Mouse (Mus musculus) heart, embryonic 15.5 days (tissue): Measurements from ENCODE around the gene Gnat2. TPM values are rescaled to one million over a fixed set of nuclear protein-coding genes. Genes with fewer than 3 reads are reported as not detected.

ENCODE experiments used
- ATAC-seq: fragments of 200-750 bp; cut with Nextera tagmentation; replicated peaks from 2 replicates; pipeline ENCODE4 v1.8.0; 2017; ENCODE audit warnings: low read depth, moderate TSS enrichment; ENCODE audit not compliant: insufficient number of reproducible peaks, insufficient read depth, low FRiP score
- H3K27ac ChIP-seq: fragments of 300-500 bp; sonication (generic); 2 replicates; pipeline ENCODE4 v1.5.1; 2015; ENCODE audit warnings: mild to moderate bottlenecking, inconsistent platforms
- H3K27me3 ChIP-seq: fragments of 300-500 bp; sonication (generic); 2 replicates; pipeline ENCODE4 v1.6.1; 2015; ENCODE audit warnings: inconsistent platforms
- H3K36me3 ChIP-seq: fragments of 300-500 bp; sonication (generic); 2 replicates; pipeline ENCODE4 v1.6.1; 2015; ENCODE audit warnings: mild to moderate bottlenecking, inconsistent platforms
- H3K4me1 ChIP-seq: fragments of 300-500 bp; sonication (generic); replicated peaks from 2 replicates; pipeline ENCODE4 v1.6.1; 2015; ENCODE audit warnings: inconsistent platforms
- H3K4me2 ChIP-seq: fragments of 300-500 bp; sonication (generic); 2 replicates; pipeline ENCODE4 v1.6.1; 2015; ENCODE audit warnings: inconsistent platforms, mild to moderate bottlenecking, moderate library complexity
- H3K4me3 ChIP-seq: fragments of 300-500 bp; sonication (generic); 2 replicates; pipeline ENCODE4 v1.5.1; 2015; ENCODE audit warnings: mild to moderate bottlenecking, inconsistent platforms
- H3K9ac ChIP-seq: fragments of 300-500 bp; sonication (generic); 2 replicates; pipeline ENCODE4 v1.6.1; 2015; ENCODE audit warnings: mild to moderate bottlenecking, inconsistent platforms
- H3K9me3 ChIP-seq: fragments of 300-500 bp; sonication (generic); replicated peaks from 2 replicates; pipeline ENCODE4 v1.6.1; 2016; ENCODE audit warnings: inconsistent platforms
- WGBS: fragments of 180-500 bp; shearing (Covaris S2); methylation state at CpG from one replicate; pipeline ENCODE4 v1.1.7; 2015; ENCODE audit warnings: mixed read lengths; 5-methylcytosine and 5-hydroxymethylcytosine counted together
- polyA plus RNA-seq: library from polyadenylated mRNA; unstranded; fragments of >200 nt; fragmentation: Nextera tagmentation; extraction: Ambion mirVana; gene quantifications from 2 replicates; pipeline ENCODE4 v1.2.1, GENCODE M21; 2015

Gnat2 gene
- polyA plus RNA-seq, 1 experiment from 2014 or later, result 0.74 TPM

DNA sequence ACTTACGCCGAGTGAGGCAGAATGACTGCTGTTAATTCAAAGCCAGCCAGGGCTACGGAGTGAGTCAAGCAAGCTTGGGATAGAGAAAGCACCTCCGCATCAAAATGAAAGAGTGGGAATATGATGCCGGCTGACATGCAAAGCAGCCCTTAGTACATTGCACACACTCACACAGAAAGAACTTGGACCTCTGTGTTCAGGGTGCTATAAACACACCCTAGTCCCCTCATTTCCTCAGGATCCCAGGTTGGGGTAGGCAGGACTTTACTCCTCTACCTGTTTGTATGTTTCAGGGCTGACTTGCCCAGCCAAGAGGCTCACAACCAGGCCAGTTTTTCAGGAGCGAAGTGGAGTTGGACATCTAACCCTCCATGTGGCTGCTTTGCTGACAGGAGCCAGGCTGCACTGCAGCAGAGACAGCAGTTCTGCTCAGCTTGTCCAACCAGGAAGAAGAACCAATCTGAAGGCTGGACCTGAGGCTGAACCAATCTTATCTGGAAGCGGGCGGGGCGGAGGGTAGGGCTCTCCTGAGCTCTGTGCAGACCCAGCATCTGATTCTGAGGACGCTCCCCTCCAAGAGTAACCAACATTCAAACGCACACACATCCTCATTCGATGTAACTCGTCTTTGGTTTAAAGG lies 23.2 kb upstream of the Gnat2 start:
- no peaks in the 10 kb centered on the region for H3K27me3 ChIP-seq
- peaks cover 12% of the 10 kb centered on the region for H3K4me1 ChIP-seq
- peak overlapping the region; percentile 52 for H3K4me2 ChIP-seq
- 40% methylated on average over 13 of the region's 13 CpGs for WGBS
- peak overlapping the region; percentile 25 for H3K4me3 ChIP-seq
- no peak overlapping the region for H3K9ac ChIP-seq
- H3K27ac ChIP-seq, result no peak overlapping the region; the same call in 1 of the 2 replicates
- no peaks in the 10 kb centered on the region for H3K36me3 ChIP-seq
- ATAC-seq, result 0 out of 2 replicates have a peak, but pooled peaks have one; percentile 17
- H3K9me3 ChIP-seq, result no peaks in the 10 kb centered on the region

DNA sequence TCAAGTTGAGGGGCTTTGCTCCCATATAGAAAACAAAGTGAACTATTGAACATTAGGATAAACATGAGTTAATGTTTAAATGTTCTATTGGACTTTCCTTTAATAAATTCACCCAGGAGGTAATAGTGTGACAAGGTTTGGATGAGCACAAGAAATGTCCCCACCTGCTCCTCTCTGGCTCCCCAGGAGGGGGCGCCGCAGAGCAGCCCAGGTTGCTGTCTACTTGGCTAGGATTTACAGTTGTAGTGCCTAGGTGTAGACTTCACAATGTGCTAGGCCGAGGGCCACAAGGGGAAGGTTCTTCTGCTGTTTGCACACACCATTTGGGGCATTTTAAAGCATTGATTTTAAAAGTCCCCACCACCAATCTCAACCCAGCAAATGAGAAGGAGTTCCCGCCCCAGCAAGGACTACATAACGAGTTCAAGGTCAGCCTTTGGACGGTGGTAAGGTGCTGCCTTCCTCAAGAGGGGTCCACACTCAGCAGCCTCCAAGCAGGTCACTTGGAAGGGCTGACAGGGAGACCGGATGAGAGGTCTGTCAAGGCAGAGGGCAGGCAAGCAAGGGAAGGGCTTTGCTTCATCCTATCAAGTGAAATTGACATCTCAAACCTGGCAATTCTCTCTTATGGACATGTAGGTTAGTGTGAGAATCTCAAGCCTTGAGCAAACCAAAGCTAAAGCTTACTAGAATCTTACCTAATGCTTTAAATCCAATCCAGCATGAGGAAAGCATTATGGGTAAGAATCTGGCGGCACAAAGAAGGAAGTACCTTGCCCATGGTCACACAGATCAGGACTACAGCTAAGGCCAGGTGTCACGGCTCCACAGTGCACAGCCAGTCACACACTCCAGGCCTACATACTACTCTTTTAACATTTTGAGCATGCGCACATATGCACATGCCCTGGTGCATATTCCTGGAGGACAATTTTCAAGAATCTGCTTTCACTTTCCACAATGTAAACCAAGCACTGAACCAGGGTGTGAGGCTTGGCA lies 22.0 kb upstream of the Gnat2 start:
- H3K4me2 ChIP-seq, result no peak overlapping the region
- H3K4me3 ChIP-seq, result no peak overlapping the region
- no peak overlapping the region for H3K9ac ChIP-seq
- ATAC-seq, result no peak
- H3K9me3 ChIP-seq, result no peaks in the 10 kb centered on the region
- H3K4me1 ChIP-seq, result peaks cover 12% of the 10 kb centered on the region
- H3K36me3 ChIP-seq, result peaks cover 11% of the 10 kb centered on the region
- 60% methylated on average over 10 of the region's 10 CpGs for WGBS
- no peak overlapping the region for H3K27ac ChIP-seq
- H3K27me3 ChIP-seq, result no peaks in the 10 kb centered on the region

DNA sequence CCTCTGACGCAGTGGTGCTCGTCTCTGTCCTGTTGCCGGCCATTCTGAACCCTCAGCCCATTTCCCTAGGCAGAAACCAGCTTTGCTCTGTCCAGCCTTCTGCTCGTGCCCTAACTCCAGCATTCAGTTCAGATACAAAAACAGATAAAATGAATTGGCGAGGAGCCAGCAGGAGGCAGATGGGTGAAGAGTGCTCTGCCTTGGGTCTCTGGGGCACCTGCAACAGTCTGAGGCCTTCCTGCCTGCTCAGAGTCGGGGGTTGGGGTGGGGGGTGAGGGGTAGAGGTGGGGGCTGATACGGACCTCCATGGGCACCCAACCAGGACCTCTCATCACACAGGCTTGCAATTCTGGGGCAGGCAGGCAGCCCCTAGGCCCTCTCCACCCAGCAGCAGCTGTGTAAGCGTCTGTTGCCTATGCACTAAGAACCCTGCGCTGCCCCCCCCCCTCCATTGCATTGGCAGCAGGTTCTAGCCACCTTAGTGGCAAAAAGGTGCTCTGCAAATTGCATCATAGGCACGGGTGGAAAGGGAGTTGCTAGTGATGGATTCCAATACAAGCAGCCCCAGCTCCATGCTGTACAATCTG lies 19.5 kb upstream of the Gnat2 start:
- Histone ChIP-seq H3K36me3 (peaks cover 32% of the 10 kb centered on the region), H3K27ac (no peak overlapping the region), H3K4me2 (no peak overlapping the region), H3K9me3 (no peaks in the 10 kb centered on the region), H3K27me3 (no peaks in the 10 kb centered on the region), H3K4me3 (no peak overlapping the region), H3K9ac (no peak overlapping the region), H3K4me1 (peaks cover 12% of the 10 kb centered on the region)
- 71% methylated on average over 10 of the region's 10 CpGs for WGBS
- ATAC-seq, result no peak

DNA sequence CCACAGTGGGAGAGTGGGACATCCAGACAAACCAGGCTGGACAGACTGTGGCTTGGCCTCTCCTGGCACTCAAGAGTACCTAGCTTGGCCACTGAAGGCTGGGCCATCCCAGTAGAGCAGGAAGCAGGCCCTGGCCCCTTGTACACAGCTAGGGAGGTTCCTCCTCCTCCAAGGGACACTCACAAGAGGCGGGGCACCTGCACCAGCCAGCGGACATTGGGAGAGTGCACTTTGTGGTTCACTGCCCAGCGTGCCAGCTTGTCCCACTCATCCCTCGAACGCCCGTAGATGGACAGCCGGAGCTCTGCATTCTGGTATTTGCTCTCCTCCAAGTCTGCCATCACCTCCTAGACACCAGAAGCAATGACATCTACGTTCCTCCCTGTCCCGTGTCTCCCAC lies 15.8 kb upstream of the Gnat2 start:
- H3K9ac ChIP-seq, result no peak overlapping the region
- no peaks in the 10 kb centered on the region for H3K9me3 ChIP-seq
- H3K27me3 ChIP-seq, result no peaks in the 10 kb centered on the region
- H3K27ac ChIP-seq, result no peak overlapping the region
- peaks cover 12% of the 10 kb centered on the region for H3K4me1 ChIP-seq
- no peak overlapping the region for H3K4me3 ChIP-seq
- peaks cover 41% of the 10 kb centered on the region for H3K36me3 ChIP-seq
- no peak overlapping the region for H3K4me2 ChIP-seq
- no peak for ATAC-seq
- WGBS, result 90% methylated on average over 9 of the region's 9 CpGs

DNA sequence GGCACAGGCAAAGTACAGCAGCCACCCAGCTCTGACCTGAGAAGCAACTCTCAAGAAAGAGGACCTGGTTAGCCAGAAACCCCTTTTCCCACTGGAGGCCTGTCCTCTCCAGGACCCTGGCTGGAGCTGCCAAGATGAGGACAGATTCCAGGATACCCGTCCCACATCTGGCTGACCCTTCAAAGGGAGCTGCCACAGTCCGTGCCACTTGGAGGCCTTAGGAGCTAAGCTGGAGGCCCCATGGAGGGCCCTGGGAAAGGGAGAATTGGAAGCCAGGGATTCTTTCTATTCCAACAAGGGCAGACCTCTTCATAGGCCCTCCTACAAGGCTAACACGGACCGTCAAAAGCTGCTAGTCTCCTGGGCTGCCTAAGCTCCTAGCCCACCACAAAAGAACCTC lies 10.9 kb upstream of the Gnat2 start:
- Histone ChIP-seq H3K27ac (peak overlapping the region; percentile 49), H3K9ac (peak overlapping the region; percentile 31), H3K36me3 (peaks cover 19% of the 10 kb centered on the region), H3K4me3 (peak overlapping the region; percentile 17; the same call in 1 of the 2 replicates), H3K4me1 (peaks cover 48% of the 10 kb centered on the region), H3K4me2 (peak overlapping the region; percentile 30), H3K27me3 (no peaks in the 10 kb centered on the region), H3K9me3 (no peaks in the 10 kb centered on the region)
- no peak for ATAC-seq
- 22% methylated on average over 4 of the region's 4 CpGs for WGBS

DNA sequence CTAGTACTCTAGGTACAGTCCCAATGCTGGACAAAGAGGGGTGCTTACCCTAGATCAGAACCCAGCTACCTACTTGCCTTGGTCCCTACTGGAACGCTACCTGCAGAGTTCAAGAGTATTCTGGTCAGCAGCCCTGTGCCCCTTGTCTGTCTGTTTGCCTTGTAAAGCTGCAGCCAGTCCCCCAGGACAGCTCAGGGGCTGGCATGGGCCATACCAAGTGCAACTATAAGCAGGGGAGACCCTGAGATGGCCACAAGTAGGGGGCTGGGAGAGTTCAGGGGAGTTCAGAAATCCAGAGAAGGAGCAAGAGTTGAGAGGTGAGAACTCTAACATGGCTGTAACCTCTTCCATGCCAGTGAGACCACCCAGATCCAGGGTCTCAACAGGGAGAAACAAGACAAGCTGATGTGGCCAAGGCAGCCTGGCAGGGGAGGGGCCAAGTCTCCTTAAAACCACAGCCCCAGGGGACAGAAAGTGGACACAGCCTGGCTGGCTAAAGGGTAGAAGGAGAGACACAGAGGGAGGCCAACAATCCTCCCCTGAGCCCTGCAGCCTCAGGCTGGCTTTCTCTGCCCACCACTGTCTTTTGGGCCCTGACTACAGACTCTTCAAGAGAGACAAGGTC lies 10.2 kb upstream of the Gnat2 start:
- ATAC-seq, result no peak
- Histone ChIP-seq H3K27me3 (no peaks in the 10 kb centered on the region), H3K9ac (peak overlapping the region; percentile 32), H3K36me3 (peaks cover 12% of the 10 kb centered on the region), H3K9me3 (no peaks in the 10 kb centered on the region), H3K27ac (peak overlapping the region; percentile 49), H3K4me3 (peak overlapping the region; percentile 17), H3K4me1 (peaks cover 55% of the 10 kb centered on the region), H3K4me2 (peak overlapping the region; percentile 30; the same call in 1 of the 2 replicates)
- WGBS, result 75% methylated on average over 1 of the region's 1 CpGs

DNA sequence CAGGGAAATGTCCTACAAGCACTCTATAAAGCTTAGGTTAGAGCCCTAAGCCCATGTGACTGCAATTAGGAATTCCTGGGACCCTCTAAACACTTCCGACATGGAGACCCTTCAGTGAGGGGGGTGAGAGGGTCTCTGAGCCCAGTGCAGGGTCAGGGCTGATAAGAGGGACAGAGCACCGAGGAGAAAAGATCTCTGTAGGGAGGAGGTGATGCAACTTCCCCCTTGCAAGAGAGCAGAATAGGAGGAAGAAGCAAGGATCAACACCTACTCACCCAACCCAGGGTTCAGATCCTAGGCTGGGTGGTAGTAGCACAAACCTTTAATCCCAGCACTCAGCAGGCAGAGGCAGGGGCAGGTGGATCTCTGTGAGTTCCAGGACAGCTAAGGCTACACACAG lies 9.4 kb upstream of the Gnat2 start:
- Histone ChIP-seq H3K27me3 (no peaks in the 10 kb centered on the region), H3K27ac (peak overlapping the region; percentile 49; the same call in 1 of the 2 replicates), H3K36me3 (peaks cover 9% of the 10 kb centered on the region; the same call in 1 of the 2 replicates), H3K4me3 (no peak overlapping the region), H3K9ac (peak overlapping the region; percentile 32; the same call in 1 of the 2 replicates), H3K4me2 (no peak overlapping the region), H3K9me3 (no peaks in the 10 kb centered on the region), H3K4me1 (peaks cover 58% of the 10 kb centered on the region)
- no peak for ATAC-seq
- WGBS, result 17% methylated on average over 2 of the region's 2 CpGs

DNA sequence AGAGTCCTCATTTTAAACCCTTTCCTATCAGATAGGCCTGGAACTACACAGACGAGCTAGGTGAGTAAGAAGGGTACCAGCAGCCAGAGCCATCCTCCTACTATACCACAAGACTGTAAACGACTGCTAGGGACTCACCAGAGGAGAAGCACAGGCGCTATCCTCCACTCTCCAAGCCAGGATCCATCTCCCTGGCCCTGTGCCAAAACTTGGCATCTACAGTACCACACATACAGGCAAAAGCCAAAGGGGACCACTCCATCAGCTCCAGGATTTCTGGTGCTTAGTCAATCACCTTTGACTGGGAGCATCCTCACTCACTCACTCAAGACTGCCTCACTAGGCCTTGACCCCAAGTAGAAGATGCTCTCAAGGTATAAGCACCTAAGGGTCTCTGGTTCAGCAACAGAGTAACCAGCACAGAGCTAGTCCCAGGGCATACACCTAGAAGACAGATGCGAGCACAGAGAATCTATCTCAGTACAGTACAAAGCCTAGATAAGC lies 8.6 kb upstream of the Gnat2 start:
- peaks cover 4% of the 10 kb centered on the region; the same call in 1 of the 2 replicates for H3K36me3 ChIP-seq
- H3K4me2 ChIP-seq, result peak overlapping the region; percentile 91
- H3K27ac ChIP-seq, result no peak overlapping the region
- peak overlapping the region; percentile 77; the same call in 1 of the 2 replicates for H3K4me3 ChIP-seq
- no peaks in the 10 kb centered on the region for H3K9me3 ChIP-seq
- H3K27me3 ChIP-seq, result no peaks in the 10 kb centered on the region
- H3K4me1 ChIP-seq, result peaks cover 61% of the 10 kb centered on the region
- 57% methylated on average over 4 of the region's 4 CpGs for WGBS
- no peak for ATAC-seq
- H3K9ac ChIP-seq, result no peak overlapping the region

DNA sequence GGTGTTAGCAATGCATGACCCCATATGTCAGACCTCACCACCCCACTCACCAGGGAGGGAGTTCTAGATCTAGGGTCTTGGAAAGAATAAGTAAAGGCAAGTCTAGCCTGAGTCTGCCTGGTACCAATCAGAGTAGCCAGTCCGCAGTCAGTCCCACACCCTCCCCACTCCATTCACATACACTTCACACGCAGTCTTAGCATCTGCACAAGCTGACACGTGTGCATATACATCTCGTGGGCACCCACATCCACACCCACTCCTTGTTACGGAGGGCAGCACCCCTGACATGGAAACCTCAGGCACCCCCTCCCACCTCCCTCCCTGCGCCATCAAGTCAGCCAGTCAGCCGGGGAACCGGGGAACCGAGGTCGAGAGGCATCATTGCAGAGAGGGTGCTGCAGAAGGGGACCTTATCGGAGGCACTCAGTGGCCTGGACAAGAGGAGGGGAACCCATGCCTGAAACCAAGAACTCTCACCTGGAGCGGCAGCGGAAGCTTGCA lies 7.8 kb upstream of the Gnat2 start:
- H3K4me2 ChIP-seq, result peak overlapping the region; percentile 91
- H3K4me1 ChIP-seq, result peaks cover 68% of the 10 kb centered on the region
- H3K9ac ChIP-seq, result peak overlapping the region; percentile 81
- 13% methylated on average over 13 of the region's 13 CpGs for WGBS
- H3K27ac ChIP-seq, result peak overlapping the region; percentile 93
- H3K36me3 ChIP-seq, result no peaks in the 10 kb centered on the region
- no peaks in the 10 kb centered on the region for H3K9me3 ChIP-seq
- ATAC-seq, result no peak
- no peaks in the 10 kb centered on the region for H3K27me3 ChIP-seq
- H3K4me3 ChIP-seq, result peak overlapping the region; percentile 77

DNA sequence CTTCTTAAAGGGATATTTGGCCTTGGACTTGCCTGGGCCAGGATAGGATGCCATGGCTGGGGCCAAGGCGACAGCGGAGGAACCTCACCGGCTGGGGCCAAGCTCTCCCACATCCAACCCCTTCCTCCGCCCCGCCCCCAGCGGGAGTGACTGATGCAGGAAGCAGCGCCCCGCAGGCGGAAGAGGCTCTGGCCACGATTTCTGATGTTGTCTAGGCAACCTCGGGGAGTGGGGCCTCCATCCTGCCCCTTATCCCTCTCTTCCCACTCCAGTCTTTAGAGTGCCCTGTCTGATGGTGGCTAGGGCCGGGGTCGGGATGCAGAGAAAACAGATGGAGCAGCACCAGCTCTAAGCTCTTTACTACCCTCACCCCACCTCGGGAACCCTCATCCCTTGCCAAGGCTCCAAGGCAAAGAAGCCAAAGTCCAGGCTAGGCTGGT lies 7.3 kb upstream of the Gnat2 start:
- Histone ChIP-seq H3K9ac (peak overlapping the region; percentile 81), H3K27me3 (no peaks in the 10 kb centered on the region), H3K4me1 (peaks cover 71% of the 10 kb centered on the region), H3K9me3 (no peaks in the 10 kb centered on the region), H3K27ac (peak overlapping the region; percentile 93), H3K4me3 (peak overlapping the region; percentile 77), H3K4me2 (peak overlapping the region; percentile 91), H3K36me3 (no peaks in the 10 kb centered on the region)
- ATAC-seq, result peak; percentile 81
- under 1% methylated on average over 13 of the region's 14 CpGs for WGBS
